Mouse (Mus musculus) MEL (cell line): ENCODE measurements around the gene Ppard.

Experiments used
- CTCF ChIP-seq, 3 experiments: IDR thresholded peaks in 2 of 3; conservative IDR thresholded peaks in 1 of 3; 2 replicates each; pipeline ENCODE4 v1.5.1; 2011 to 2012; ENCODE audit warnings: low read length in 3 of 3, low read depth in 2 of 3, mild to moderate bottlenecking in 2 of 3, improper control_type of control experiment in 1 of 3, inconsistent platforms in 1 of 3, mixed read lengths in 1 of 3, moderate library complexity in 1 of 3; ENCODE audit not compliant: control insufficient read depth in 1 of 3, insufficient read depth in 1 of 3, poor library complexity in 1 of 3, severe bottlenecking in 1 of 3
- EP300 ChIP-seq, 2 experiments: IDR thresholded peaks; 2 replicates each; pipeline ENCODE4 v1.6.1; 2011; ENCODE audit warnings: improper control_type of control experiment in 2 of 2, low read length in 2 of 2, low read depth in 1 of 2, mild to moderate bottlenecking in 1 of 2
- MAZ ChIP-seq: IDR thresholded peaks from 2 replicates; pipeline ENCODE4 v1.6.1; 2012; ENCODE audit warnings: low read depth, mild to moderate bottlenecking, inconsistent platforms, low read length, improper control_type of control experiment
- POLR2A ChIP-seq, 2 experiments: IDR thresholded peaks; 2 replicates each; pipeline ENCODE4 v1.6.1; 2011 to 2012; ENCODE audit warnings: low read length in 2 of 2, mild to moderate bottlenecking in 2 of 2, control low read depth in 1 of 2, improper control_type of control experiment in 1 of 2, low read depth in 1 of 2, moderate library complexity in 1 of 2; ENCODE audit not compliant: control insufficient read depth in 1 of 2, insufficient read depth in 1 of 2, poor library complexity in 1 of 2
- POLR2AphosphoS2 ChIP-seq: IDR thresholded peaks from 2 replicates; pipeline ENCODE4 v1.6.1; 2011; ENCODE audit warnings: low read length, improper control_type of control experiment
- POLR2AphosphoS5 ChIP-seq: IDR thresholded peaks from 2 replicates; pipeline ENCODE4 v1.6.1; 2012; ENCODE audit warnings: low read depth, borderline replicate concordance, mild to moderate bottlenecking, inconsistent platforms, low read length, moderate library complexity, mixed read lengths

GRCm38 (mm10) chr17:28232475-28233060 lies at the start of gene Ppard:
- TF ChIP-seq POLR2AphosphoS2 = 0 out of 2 replicates have a peak, but pooled peaks have one; percentile 24
- no peak for TF ChIP-seq POLR2AphosphoS5
- no peak for TF ChIP-seq EP300 (IDR thresholded peaks at IDR 0.05; ENCODE audit: low read depth in 1 of 2, low read length in 2 of 2)
- TF ChIP-seq CTCF (IDR thresholded peaks at IDR 0.05 in 2 of 3, conservative IDR thresholded peaks at IDR 0.05 in 1 of 3; ENCODE audit: control insufficient read depth in 1 of 3, insufficient read depth in 1 of 3, low read depth in 2 of 3, low read length in 3 of 3, poor library complexity in 1 of 3, severe bottlenecking in 1 of 3) = peak; percentile 75 to 96 (median 94)
- TF ChIP-seq MAZ = peak; percentile 58; the same call in 1 of the 2 replicates
- TF ChIP-seq POLR2A (IDR thresholded peaks at IDR 0.05; ENCODE audit: control insufficient read depth in 1 of 2, insufficient read depth in 1 of 2, low read depth in 1 of 2, low read length in 2 of 2, poor library complexity in 1 of 2) = peak; percentile 61 to 68; a peak in 3 of 4 replicates
